Mouse (Mus musculus) heart, adult 11 months (tissue): ENCODE measurements around the gene Ntn5.

ENCODE experiments used
- DNase-seq: peaks from one replicate; pipeline ENCODE4 v3.0.0; 2022

Ntn5 gene

DNA sequence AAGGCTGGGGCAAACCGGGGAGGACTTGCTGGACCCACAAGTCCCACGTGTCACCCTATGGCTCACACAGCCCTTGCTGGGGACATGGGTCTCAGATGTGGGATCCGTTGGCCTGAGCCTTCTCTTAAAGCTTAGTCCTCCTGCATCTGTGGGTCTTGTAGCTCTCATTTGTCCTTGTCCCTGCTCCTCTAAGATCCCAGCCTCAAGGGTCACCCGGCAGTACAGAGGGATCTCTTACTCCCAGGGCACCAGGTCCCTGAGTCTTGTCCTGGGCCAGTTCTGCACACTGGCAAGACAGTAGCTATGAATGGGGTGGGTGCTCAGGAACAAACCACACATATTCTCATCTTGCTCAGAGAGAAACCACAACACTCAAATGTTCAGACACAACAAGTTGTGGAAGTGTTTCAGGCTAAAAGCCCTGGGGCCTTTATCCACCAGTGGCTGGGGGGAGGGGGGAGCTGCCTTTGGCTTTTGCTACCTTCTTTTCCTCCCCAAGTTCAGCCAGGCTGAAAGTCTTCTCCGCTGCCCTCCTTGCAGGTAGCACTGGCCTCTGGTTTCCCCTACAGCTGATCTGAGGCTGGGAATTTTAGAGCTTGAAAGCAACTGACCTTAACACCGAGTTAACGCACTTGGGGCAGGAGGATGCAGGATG, at the start of gene Ntn5:
Ntn5 (plus strand) TSS at position 627 of the 655 bp plus-strand sequence.
- DNase-seq = no peak

DNA sequence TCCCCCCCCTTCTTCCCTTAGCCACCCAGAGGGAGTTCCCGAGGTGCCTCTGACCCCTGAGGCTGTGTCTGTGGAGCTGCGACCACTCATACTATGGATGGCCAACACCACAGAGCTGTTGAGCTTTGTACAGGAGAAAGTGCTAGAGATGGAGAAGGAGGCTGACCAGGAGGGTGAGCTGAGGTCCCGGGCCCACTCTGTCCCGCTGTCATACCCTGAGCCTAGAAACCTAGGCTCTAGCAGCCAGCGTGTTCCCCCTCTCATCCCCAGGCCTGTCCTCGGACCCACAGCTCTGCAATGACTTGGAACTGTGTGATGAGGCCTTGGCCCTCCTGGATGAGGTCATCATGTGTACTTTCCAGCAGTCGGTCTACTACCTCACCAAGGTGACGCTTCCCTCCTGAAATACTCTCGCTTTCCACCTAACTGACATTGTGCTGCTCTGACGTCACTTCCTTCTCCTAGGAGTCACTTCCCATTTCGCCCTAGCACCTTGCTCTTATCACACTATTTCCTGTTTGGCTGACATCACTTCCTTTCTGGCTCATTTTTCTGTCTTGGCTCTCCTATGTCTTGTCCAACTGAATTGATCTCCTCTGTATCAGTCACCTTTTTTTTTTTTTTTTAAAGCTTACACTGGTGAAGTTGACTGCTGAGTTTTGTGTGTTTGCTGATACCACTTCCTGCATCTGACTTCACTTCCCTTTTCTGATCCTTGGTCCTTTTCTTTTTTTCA, 48.7 kb upstream of the Ntn5 start:
- peak; percentile 97 for DNase-seq

DNA sequence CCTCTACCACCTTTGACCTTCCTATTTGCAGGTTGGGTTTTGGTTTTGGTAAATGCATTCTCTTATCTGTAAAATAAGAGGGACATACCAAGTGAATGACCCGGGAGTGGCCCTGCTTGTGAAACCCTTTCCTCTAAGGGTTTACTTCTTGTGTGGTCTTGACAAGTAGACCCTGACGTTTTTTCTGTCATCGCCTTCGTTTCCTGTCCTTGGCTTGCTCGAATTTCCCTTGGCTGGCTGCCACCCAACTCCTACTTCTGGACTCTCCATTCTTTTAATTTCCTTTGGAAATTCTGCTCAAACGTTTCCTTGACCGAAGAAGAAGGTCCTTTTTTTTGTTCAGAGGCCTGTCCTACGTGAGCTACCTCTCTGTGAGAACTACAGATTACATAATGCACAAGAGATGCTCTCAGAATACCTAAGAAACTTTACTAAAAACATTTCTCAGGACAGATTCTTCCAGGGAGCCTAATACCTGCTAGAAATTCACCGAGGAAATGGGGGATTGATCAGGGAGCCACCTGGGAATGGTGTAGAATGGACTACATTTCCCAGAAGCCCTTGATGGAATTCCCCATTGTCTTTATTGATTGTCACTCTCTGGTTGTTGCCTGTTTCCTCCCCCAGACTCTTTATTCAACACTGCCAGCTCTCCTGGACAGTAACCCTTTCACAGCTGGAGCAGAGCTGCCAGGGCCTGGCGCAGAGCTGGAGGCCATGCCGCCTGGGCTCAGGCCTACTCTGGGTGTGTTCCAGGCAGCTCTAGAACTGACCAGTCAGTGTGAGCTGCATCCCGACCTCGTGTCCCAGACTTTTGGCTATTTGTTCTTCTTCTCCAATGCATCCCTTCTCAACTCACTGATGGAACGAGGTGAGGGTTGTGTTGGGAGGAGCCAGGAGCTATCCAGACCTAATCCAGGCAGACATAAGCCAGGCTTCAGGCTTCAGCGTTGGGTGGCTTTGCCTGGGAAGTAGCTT, 47.8 kb upstream of the Ntn5 start:
- DNase-seq = peak; percentile 96

DNA sequence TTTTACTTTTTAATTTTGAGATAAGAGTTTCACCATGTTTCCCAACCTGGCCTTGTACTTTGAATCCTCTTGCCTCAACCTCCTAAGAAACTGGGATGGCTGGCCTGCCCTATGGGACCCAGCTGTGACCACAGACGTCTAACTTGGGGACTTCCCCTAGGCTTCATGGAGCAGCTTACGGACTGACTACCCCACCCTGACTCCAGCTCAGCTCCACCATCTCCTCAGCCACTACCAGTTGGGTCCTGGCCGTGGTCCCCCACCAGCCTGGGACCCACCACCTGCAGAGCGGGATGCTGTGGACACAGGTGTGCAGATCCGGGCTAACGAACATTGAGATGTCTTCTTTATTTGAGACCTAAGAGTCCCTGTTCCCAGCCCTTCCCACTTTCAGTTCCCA, 46.1 kb upstream of the Ntn5 start:
- peak; percentile 92 for DNase-seq

DNA sequence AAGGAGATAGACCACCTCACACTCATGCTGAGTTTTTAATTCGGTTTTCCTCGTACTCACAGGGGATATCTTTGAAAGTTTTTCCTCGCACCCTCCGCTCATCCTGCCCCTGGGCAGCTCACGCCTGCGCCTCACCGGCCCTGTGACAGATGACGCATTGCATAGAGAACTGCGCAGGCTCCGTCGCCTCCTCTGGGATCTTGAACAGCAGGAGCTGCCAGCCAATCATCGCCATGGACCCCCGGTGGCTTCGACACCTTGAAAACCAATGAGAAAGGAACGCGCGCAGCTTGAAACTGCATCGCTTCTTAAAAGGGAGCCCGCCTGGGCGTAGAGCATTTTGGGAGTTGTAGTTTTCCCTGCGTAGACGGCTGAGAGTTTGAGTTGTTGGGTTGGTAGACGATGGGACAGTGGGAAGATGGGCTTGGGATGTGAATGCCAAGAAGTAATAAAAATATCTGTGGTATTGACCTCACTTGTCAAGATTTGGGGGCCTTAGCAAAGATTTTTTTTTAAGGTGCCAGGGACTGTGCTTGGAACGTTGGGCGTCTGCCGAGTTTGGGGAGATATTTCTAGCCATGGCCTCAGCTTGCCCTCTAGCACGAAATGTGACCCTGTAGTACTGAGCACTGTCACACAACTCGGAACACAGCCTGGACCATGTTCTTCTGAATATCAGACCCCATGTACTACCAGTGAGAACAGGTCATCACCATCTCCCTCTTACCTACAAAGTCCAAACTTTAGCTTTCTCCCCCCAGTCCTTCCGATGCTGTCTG, 45.0 kb upstream of the Ntn5 start:
- peak; percentile 99 for DNase-seq

DNA sequence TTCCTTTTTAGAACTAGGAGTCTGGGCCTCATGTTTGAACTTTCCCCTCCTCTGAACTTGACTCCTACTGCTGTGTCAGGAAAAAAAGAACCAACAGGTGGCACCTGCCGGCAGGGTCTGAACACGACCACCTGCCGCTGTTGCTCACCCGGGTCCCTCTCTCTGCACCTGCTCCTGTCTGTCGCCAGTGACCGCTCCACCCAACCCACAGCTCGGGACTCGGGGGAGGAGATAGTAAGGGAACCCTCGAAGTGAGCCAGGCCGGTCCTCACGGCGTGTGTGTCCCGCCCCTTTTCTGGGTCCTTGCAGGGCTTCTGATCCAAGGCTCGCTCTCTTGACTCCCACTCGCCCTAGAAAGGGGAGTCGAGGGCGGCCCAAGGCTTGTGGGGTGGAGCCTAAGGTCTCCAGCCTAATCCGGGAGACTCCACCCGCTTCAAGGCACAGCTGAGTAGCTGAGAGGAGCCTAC, 44.2 kb upstream of the Ntn5 start, which contains the start of gene Mamstr:
Mamstr (plus strand) TSS at position 417 of the 467 bp plus-strand sequence.
- DNase-seq = peak; percentile 96

DNA sequence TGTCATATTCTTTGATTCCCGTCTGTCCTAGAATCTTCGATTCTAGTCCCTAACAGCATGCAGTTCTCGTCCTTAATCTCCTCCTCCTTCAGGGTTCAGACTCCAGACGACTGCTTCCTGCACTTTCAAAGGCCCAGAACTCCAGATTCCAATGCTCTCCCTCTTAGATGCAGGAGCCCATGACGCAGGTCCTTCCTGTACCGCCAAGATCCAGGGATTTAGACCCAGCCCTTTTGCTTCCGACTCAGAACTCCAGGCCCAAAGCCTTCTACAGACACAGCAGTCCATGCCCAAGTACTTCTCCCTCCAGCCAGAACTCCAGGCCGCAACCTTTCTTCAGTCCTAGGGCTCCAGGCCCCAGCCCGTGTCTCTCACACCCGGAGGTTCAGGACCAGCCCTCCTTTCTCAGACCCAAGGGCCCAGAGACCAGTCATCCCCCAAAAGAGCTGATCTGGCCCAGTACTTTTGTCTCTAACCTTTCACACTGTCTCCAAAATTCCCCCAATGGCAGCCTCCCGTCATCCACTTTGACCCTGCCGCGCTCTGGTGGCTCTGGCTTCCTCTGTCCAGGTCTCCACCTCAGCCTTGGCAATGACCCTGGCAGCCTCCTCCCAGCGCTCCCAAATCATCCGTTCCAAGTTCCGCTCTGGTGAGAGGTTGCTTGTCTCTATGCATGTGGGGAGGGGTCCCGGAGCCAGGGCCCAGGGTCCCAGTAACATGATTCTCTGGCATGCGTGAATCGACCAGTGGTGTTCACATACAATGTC, 43.4 kb upstream of the Ntn5 start:
- peak; percentile 97 for DNase-seq

DNA sequence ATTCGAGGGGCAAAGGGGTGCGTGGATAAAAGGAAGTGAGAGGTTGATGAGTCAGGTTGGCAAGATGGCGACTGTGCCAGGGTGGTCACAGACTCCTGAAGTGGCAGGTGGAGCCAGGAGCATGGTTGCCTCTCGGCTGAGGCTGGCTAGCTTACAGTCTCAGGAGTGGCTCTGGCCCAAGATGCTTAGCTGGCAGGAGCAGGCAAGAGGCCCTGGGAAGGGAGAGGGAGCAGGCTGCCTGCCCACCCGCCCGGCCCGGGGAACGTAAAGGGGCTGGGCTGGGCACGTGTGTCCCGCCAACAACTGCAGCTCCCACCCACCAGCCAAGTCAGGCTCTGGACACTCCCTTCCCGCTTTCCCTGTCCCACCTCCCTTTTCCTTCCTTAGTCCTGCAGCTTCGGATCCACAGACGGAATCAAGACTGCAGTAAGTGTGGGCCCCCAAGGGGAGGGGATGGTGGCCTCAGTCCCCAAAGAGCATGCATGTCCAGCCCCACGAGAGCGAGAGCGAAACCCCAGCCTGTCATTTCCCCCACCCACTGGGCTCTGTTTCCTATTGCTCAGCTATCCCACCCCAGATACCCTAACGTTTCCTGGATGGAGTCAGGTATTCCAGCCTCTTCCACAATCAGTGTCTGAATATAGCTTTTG, 42.3 kb upstream of the Ntn5 start:
- peak; percentile 98 for DNase-seq

DNA sequence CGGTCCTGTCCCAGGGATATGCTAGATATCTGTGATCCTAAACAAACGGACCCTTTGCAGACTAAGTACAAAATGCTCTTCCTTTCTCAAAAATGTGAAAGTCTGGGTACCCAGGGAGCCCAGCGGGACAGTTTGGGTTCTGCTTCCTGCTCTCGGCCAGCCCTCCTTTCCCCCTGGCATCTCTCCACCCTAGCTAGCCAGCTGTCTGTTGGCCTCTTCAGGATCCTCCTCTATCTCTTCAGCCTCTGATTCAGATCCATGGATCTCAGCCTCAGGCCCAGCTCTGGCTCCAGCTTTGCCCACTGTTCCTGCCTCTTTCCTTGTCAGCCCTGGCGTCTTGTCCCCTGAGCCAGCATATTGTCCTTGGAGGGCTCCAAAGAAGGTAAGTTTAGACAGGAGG, 41.7 kb upstream of the Ntn5 start:
- DNase-seq = no peak

DNA sequence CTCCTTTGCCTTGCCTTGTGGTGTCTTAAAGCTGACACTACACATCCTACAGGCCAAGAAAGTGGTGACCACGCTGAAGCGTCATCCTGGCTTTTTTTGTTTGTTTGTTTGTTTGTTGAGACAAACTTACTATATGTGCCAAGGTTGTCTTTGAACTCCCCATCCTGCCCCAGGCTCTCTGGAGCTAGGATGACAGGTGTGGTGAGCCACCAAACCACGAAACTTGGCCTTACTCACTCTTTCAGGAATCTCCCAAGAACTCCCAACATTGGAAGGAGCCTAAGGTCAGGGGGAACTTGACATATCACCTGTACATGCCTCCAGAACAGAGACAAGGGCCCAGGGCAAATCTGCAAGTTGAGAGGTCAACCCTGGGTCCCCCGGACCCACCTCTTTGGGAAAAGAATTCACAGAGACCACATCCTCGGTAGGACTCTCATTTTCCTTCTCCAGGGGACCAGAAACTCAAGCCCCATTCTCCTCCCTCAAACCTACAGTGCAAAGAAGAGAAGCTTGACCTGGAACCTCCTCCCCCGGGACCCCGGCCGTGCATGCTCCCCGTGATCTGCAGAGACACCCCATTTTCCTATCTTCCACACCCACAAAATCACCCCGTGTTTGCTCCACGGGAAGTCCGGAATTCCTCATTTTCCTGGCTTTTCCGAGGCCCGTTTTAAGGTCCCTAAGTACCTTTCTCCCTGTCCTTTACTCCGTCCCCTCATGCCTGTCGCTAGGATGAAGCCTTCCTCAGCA, 41.1 kb upstream of the Ntn5 start:
- DNase-seq = no peak

DNA sequence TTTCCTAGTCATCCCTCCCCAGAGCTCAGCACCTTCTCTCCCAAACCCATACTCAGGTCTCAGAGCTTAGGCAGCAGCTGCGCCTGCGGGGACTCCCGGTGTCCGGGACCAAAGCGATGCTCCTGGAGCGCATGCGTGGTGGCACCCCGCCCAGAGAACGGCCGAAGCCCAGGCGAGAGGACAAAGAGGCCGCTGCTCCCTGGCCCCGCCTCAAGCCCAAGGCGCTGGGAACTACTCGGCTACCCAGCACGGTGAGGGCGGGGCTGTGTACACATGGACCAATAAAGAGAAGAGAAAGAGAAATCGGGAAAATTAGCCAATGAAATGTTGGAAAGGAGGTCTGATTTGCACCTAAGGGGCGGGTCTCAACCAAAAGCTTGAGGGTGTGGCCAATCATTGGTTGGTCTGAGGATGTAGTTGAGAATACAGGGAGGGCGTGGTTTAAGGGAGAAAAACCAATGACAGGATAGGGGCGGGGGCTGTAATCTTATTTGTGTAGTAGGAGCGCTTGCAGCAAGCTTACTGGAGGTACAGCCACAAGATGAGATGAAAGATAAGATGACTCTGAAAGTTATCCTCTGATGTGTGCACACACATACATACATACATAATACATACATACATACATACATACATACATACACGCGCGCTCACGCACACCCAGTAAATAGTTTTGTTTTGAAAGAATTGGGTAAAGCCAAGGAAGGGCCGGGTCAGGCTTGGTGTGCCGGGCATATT, 40.2 kb upstream of the Ntn5 start:
- DNase-seq = peak; percentile 99

DNA sequence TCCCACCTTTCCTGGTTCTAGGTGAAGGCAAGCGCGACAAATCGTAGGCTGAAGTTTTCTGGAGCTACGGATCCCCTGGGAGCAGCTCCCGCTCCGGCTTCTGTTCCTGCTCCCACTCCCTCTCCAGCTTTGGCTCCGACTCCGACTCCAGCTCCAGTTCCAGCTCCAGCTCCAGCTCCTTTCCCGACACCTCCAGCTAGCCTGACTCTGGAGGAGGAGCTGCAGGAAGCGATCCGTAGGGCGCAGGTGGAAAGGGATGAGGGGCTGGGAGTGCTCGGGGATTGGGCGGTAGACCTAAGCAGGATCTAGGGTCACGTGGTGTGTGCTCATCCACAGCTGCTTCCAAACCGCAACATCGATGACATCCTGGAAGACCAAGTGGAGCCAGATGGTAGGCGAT, 39.6 kb upstream of the Ntn5 start:
- peak; percentile 95 for DNase-seq

DNA sequence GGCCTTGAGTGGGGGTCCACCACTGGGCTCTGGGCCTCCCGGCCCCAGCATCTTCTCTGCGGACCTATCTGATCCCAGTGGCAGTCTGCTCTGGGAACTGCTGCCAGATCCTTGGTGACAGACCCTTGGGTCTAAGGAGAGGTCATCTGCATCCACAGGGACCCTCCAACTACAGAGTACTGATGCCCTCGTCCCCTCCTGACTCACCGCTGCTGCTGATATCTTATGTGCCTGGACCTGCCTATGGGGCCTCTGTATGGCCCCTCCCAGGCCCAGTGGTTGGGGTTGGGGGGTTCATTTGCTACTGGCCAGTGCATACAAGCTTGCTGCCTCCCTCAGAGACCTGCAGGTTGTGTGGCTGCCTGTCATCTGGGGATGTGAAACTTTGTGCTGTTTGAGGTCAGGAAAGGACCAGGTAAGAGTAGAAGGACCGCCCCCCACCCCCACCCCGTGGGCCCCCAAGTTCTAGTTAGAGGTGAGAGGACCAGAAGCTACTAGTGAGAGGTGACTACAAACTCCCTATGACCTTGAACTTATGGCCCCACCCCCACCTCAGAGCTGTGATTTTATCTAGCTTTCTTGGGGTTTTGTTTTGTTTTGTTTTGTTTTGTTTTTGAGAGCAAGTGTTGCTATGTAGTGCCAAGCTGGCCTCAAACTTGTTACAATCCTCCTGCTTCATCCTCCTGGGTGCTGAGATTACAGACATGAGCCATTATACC, 38.8 kb upstream of the Ntn5 start:
- DNase-seq = no peak

DNA sequence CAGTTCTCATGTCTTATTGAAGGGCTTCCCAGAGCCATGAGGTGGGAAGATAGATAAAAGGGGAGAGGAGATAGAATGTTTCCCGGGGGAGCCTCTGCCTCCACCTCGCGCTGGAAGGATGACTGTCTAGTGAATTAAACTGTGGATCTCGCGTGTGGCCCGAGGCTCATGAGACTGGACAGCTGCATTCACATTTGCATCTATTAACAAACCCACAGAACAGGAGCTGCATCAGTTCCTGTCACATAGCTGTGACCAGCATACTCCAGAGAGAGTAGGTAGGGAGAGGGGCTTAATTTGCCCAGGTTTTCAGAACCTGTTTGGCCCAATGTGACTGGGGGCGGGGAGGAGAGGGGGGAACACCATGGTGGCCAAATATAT, 38.2 kb upstream of the Ntn5 start:
- DNase-seq = no peak

DNA sequence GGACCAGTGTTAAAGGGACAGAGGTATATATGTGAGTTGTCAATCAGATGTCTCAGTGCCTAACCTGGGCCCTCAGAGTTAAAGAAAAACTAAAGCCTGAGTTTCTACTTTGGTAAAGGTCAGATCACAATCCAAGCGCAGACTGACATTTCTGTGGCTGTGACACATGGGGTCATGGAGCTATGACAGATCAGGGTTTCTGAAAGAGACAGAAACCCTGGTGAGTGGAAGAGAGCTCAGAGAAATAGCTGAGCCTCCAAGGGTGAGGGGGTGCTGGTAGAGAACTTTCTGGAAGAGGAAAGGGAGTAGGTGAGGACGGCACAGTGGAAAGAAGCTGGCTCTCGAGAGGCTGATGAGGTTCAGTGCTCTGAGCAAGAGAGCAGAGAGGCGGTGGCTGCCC, 37.2 kb upstream of the Ntn5 start:
- no peak for DNase-seq

DNA sequence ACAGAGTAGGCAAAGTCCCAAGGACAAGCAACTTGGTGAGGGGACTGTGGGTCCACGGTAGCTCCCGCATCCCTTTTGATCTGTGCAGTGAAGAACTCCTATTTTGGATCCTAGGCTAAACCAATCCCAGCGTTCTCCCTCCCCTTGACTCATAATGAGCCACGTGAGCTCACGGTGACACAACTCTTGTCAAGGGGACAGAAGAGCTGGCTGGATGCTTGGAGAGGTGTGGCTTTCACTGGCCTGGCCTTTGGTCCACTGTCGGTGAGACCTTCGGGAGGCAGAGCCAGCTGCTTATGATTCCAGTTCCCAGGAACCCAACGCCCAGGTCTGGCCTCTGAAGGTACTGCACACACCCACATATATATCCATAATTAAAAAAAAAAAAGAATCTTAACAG, 34.5 kb upstream of the Ntn5 start:
- DNase-seq = peak; percentile 97

DNA sequence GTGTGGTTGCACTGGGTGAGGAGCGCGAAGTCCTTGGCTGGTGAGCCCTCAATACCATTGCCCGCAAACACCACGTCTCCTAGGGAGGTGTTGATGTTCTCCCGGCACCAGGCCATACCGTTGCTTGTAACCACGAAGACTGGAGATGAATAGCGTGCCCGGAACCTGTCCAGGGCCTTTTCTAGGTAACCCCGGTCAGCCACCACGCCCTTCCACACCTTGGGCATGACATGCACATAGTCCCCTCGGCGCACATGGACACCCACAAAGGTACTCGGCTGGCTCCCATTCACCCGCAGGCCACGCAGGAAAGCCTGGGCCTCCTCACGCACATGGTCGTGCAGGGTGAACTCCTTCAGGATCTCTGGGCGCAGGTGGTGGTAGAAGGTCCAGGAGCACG, 33.3 kb upstream of the Ntn5 start:
- DNase-seq = peak; percentile 92

DNA sequence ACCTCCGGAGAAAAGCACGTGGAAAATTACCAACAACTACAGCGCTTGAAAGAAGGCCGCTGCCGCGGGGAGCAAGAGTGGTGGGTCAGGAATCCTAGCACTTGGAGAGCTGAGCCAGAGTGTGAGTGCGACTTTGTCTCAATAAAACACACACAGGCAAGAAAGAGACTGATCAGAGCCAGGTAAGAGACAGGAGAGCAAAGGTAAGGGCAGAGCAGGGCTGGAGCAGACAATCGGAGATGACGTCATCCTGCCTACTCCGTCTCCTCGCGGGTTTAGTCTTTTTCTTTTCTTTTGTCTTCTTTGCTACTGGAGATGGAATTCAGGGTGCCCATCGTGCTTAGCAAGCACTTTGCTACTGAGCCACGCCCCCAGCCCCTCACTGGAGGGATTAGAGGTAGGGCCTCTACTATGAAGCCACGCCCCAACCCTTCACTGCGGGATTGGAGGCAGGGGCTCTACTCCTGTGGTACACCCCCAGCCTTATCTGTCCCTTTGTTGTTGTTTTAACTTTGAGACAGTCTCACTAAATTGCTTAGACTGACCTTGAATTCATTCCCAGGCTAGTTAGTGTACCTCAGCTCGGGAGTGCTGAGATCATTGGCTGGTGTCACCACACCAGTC, 29.3 kb upstream of the Ntn5 start:
- no peak for DNase-seq
